Mouse (Mus musculus) layer of hippocampus, adult 18-20 months (tissue): ENCODE measurements around the gene Hnf4a. TPM values are rescaled to one million over a fixed set of nuclear protein-coding genes. Genes with fewer than 3 reads are reported as not detected.

Experiments
- DNase-seq, 2 experiments: peaks; one replicate each; pipeline ENCODE4 v3.0.0; 2022; ENCODE audit warnings: low spot score in 2 of 2
- total RNA-seq, 2 experiments: library from RNA; stranded (reverse); gene quantifications; 2 replicates each; pipeline ENCODE4 v1.2.3; 2021

The Hnf4a gene
- total RNA-seq, 2 experiments from 2014 or later: not detected

DNA sequence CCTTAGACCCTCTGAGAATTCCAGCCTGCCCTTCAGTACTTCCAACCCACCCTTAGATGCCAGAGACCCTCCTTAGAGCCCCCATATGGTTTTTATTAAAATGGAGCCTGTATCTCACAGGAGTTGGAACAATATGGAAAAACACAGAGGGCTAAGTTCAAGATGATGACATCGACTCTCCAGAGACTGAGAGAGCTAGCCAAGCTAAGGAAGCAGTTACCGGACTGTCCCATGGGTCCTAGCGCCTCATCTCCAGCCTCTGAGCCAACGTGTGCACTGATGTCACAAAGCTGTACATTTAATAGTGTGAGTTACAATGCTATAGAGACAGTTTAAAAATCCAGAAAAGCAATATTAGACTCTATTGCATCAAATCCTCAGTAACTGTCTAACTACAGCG lies 84.4 kb downstream of the Hnf4a start:
- DNase-seq: no peak

DNA sequence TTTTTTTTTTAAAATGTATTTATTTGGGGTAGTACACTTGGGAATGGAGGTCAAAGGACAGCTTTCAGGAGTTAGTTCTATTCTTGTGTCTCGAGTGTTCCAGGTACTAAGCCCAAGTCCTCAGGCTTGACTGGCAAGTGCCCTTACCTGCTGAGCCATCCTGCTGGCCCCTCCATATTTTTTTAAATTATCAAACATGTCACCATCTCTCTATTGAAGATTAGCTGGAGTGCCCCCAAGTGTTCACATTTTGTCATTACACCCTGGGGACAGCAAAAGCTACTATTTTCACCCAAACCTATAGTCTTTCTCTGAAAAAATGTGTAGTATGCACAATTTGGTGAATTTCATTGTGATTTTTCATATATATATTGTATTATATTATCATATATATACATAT lies 85.5 kb downstream of the Hnf4a start:
- DNase-seq: no peak

DNA sequence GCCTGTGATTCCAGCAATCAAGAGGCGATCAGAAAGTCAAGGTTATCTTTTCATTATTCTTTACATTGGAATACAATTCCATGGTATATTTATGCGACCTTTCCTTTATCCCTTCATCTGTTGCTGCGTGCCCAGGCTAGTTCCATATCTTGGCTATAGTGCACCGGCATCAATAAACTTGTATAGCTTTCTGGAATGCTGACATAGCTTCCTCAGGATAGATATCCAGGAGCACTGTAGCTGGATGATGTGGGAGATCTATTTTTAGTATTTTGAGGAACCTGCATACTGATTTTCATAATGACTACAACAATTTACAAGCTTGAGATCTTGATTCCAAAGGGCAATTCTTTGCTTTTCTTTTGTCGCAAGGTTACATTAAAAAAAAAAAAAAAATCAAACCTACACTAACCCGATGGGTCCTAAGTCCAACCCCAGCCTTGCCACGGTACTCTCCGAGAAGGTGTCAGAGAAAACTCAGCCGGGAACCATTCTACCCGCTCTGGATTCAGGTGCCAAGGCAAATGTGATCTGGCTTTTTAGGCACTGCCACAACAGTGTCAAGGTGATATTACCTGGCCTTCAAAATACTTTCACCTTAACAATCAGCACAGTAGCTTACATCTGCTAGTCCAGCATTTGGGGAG lies 87.2 kb downstream of the Hnf4a start:
- DNase-seq: no peak

DNA sequence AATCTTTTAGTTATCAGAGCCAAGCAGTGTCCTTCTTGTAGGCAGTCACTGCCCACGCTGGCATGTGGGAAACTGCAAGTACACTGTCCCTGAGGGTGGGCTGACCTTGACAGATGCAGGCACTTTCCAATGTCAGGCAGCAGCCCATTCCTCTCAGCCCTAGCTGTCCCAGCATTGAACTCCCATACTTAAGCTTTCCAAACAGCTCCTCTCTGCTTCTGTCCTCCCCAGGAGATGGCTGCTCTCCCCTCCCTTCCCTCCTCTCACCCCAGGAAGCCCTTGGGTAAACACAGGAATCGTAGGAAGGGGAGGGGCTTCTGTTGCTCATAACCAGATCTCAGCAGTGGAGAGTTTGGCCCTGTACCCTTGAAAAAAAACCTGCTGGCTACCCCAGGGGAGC lies 88.5 kb downstream of the Hnf4a start:
- DNase-seq: no peak

GRCm38 (mm10) chr2:163596057-163596872 lies 89.7 kb downstream of the Hnf4a start:
- no peak for DNase-seq

GRCm38 (mm10) chr2:163596873-163597155 lies 90.2 kb downstream of the Hnf4a start:
- DNase-seq: no peak

- peak; percentile 25 to 71 for DNase-seq
These were observed 91.1 kb downstream of the Hnf4a start for GRCm38 (mm10) chr2:163597661-163598060.

GRCm38 (mm10) chr2:163599226-163599625 lies 92.6 kb downstream of the Hnf4a start:
- peak in 1 of 2 experiments; percentile 58 for DNase-seq

DNA sequence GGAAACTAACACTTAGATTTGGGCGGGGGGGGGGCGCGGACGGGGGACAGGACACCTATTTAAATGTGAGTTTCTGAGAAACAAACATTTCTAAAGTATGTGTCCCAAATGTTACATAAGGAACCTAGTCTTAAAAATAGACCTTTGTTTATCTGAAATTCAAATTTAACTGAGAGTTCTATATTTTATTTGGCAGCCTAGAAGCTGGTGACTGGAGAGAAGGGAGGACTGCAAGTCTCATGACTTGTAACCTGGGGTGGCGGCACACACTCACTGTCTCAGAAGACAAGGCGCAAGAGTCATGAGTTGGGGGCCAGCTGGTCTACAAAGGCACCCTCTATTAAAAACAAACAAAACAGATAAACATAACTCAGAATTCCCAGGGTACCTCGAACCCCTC lies 94.5 kb downstream of the Hnf4a start:
- DNase-seq: no peak

DNA sequence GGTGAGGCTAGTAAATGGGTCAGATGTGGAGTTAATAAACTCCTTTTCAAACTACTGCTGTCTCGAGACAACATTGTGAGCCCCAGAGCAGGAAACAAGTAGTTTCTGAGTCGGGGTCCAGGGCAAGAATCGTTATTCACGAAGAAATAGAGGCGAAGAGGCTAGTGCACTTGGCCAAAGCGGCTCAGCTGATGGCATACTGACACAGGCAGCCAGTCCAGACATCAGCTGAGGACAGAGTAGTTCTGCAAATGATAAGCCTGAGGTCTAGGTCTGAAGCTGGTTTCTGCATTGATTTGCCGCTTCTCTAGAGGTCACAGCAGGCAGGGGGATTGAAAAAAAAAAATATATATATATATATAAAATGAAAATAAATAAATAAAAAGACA lies 95.1 kb downstream of the Hnf4a start:
- DNase-seq: no peak

DNA sequence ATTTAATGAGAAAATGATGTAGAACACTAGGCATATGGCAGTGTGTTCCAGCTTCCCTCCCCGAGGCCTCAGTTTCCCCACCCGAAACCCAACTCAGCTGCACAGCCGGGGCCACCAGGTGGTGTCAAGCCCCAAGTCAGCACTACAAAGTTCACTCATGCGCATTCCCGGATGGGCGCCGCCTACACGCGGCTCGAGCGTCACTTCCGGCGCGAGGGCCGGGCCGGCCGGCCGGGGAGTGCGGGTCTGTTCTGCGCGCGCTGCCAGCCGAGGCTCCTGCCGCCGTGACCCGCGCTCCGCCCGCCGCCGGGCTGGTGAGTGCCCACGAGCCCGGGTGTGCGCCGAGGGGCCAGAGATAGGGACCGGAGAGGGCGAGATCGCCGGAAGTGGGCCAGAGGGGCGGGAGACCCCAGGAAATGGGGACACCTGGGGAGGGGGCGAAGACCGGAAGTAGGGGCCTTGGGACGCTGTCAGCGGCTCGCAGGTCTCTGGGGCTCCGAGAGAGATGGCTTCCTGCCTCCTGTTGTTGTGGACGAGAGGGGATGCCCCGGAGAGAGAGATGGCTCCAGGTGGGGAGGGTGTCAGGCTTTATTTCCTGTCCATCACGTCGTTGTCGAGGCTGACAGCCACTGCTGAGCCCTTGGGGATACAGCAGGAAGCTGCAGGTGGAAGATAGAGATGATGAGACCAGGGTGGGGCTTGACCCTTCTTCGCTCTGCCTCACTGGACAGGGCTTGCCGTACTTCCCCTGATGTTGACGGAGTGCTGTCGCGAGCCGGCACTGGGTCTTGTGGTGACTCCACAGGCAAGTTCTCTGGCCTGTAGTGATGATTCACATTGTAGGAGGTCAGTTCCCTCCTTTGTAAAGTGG lies 95.7 kb downstream of the Hnf4a start, which contains the start of gene Ttpal:
Ttpal (plus strand) TSS at position 214 of the 871 bp plus-strand sequence.
- DNase-seq: peak; percentile 80 to 91

DNA sequence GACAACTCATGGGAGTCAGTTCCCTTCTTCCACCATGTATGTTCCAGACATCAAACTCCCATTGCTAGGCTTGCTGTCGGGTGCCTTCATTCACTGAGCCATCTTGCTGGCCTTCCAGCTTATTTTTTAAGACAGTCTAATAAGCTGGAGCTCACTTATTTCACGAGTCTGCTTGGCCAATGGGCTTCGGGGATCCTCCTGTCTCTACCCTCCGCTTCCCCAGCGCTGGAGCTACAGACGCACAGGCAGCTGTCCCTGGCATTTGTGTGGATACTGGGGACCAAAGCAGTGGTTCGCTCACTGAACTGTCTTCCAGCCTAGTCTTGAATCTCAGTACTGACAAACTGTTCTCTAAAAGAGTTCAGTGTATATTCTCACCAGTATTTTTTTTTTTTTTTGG lies 99.6 kb downstream of the Hnf4a start:
- DNase-seq: no peak

DNA sequence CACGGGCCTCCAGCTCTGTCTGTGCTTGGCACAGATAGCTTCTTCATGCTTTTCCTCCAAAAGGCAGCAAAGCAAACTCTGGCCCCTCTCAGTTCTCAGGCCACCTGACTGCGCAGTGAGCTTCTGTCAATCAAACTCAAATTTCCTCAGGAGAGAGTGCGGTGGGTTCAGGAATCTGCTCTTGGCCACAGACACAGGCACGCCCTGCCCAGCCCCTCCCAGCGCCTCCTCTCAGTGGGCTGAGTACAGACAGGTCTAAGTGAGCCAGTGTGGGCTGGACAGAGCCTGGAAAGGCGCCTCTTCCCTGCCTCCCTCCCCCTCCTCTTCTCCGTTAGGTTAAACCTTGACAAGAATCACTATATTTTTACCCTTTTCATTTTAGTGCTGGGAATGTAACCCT lies 101.4 kb downstream of the Hnf4a start:
- DNase-seq: no peak

DNA sequence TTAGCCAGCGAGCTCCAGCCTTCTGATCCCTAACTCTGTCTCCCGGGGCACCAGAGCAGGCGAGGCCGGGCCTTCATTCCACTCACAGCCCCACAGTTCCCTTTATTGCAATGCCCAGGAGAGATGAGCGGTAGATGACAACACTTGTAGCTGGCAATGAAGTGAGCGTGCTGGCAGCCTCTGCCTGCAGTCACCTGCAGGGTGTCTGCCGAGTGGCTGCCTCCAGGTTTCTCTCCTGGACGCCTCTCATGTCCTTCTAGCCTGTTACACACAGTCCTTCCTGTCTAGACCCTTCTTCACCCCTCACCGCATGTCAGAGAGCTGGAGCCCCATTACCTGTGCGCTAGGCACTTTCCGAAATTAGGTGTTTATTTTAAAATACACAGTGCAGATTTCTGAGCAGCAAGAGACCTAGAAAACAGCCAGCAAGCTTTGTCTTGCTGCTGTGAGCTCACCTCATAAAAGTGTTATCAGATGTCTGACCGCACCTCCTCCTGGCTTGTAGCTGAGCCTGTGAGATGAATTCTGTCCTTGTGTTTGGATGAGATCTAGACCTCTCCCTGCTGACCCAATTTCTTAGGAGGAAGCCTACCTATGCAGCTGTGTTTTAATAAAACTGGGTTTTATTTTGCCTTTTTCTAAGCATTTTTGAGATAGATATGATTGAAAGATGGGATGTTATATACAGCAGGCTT lies 102.8 kb downstream of the Hnf4a start:
- DNase-seq: no peak

- no peak for DNase-seq
These were observed 104.6 kb downstream of the Hnf4a start for GRCm38 (mm10) chr2:163611176-163611575.

DNA sequence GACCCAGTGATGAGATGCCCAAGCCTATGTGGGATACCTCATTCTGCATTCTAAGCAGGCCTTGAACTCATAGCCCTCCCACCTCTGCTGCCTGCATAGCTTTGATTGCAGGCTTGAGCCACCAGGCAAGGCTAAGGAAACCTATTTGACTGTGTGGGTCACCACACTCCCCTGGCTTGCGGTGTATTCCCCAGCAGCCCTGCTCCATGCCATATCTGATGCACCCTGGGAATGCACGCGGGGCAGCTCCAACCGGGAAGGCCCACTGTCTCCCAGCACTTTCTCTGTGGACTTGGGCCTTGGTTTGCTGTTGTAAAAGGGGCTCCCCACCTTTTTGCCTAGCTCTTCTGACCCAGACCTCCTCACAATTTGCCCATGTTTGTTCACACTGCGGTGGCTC lies 106.6 kb downstream of the Hnf4a start:
- DNase-seq: no peak

- no peak for DNase-seq
These were observed 107.4 kb downstream of the Hnf4a start for GRCm38 (mm10) chr2:163613990-163614389.

DNA sequence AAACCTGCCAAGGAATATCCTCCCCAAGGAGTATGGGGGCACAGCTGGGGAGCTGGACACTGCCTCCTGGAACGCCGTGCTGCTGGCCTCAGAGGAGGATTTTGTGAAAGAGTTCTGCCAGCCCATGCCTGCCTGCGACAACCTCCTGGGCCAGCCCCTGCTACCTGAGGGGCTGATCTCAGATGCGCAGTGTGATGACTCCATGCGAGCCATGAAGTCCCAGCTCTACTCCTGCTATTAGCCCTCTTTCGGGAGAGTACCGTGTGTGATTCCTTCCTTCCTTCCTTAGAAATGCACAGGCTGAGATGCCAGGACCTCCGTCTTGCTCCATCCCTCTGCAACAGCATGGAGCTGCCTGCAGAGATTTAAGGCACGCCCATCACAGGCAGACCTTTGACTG lies 108.8 kb downstream of the Hnf4a start:
- no peak for DNase-seq

GRCm38 (mm10) chr2:163615906-163616651 lies 109.5 kb downstream of the Hnf4a start:
- peak in 1 of 2 experiments; percentile 45 for DNase-seq

GRCm38 (mm10) chr2:163616652-163617227 lies 110.1 kb downstream of the Hnf4a start:
- no peak for DNase-seq
